Mouse (Mus musculus) brain, embryonic 14.5 days (tissue): ENCODE measurements around the gene Gm42715. TPM values are rescaled to one million over a fixed set of nuclear protein-coding genes. Genes with fewer than 3 reads are reported as not detected.

Experiments
- DNase-seq: peaks from one replicate; pipeline ENCODE4 v3.0.0-alpha.2; 2011; ENCODE audit warnings: low read depth
- CTCF ChIP-seq: fragments of 200-500 bp; IDR thresholded peaks from 2 replicates; pipeline ENCODE4 v1.5.1; 2012; ENCODE audit warnings: inconsistent platforms, mild to moderate bottlenecking, moderate library complexity, borderline replicate concordance; ENCODE audit not compliant: insufficient read depth, insufficient read length; ENCODE audit errors: extremely low read depth
- POLR2A ChIP-seq: fragments of 200-500 bp; IDR thresholded peaks from 2 replicates; pipeline ENCODE4 v1.6.1; 2012; ENCODE audit warnings: mild to moderate bottlenecking, inconsistent platforms, borderline replicate concordance; ENCODE audit not compliant: poor library complexity, insufficient read depth, insufficient read length, severe bottlenecking; ENCODE audit errors: extremely low read depth
- polyA plus RNA-seq: library from polyadenylated mRNA; depleted of rRNA; stranded (reverse); fragments of >200 nt; gene quantifications from 2 replicates; pipeline ENCODE4 v1.2.3, GENCODE M21; 2012; rRNA removed

Gene Gm42715
- polyA plus RNA-seq, 1 experiment, result 19.2 TPM

DNA sequence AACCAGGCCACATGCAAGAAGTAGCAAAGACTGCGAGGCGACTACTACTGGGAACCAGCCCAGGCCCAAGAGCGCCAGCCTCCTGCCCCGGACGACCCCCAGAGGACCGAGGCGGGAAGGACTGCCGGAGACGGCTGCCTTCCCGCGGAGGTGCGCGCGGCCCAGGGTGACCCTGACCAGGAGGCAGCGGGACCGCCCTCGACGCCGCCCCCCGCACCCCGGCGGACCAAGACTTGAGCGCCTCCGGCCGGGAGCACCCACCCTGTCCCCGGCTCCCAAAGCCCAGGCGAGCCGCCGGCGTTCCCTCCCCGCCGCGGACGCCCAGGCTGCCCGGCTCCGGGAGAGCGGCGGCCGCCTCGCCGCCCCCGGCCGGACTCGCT lies 95.1 kb downstream of the Gm42715 start:
- DNase-seq, result peak; percentile 32
- TF ChIP-seq CTCF, result no peak
- TF ChIP-seq POLR2A, result no peak

GRCm38 (mm10) chr7:127614891-127615843 lies 95.8 kb downstream of the Gm42715 start, which contains the start of gene Zfp629:
TSS of gene Zfp629 (minus strand) at chr7:127615797.
- peak; percentile 95 for DNase-seq

DNA sequence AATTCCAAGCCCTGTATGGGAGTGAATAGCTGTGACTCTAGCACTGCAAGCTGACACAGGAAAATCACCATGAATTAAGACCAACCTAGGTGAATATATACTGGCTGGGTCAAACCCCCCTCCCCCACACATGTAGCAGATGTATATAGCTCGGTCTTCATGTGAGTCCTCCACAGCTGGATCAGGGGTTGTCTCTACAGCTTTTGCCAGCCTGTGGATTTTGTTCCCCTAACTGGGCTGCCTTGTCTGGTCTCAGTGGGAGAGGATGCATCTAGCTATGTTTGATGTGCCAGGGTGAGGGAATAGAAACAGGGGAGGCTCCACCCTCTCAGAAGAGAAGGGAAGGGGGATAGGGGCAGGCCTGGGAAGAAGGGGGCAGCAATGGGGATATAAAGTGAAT lies 97.0 kb downstream of the Gm42715 start:
- DNase-seq, result no peak
- TF ChIP-seq CTCF (no peak), POLR2A (no peak)

More at GRCm38 (mm10) chr7:127614891-127615843, 95.8 kb downstream of the Gm42715 start, which contains the start of gene Zfp629:
- TF ChIP-seq CTCF (no peak), POLR2A (no peak)

Other genes starting within 250 kb of the Gm42715 start
- gene Sephs2, start 245.5 kb upstream of the Gm42715 start, polyA plus RNA-seq, result 21.5 and 28.6 TPM in 2 replicates
- gene Itgal, start 223.3 kb upstream of the Gm42715 start, polyA plus RNA-seq, result 0.47 and 0.49 TPM in 2 replicates
- gene Zfp768, start 174.0 kb upstream of the Gm42715 start, polyA plus RNA-seq, result 44.6 and 50.5 TPM in 2 replicates
- gene Zfp747, start 143.5 kb upstream of the Gm42715 start, polyA plus RNA-seq, result 7.6 and 7.8 TPM in 2 replicates
- gene 9130019O22Rik, start 132.4 kb upstream of the Gm42715 start, polyA plus RNA-seq, result 4.5 and 4.9 TPM in 2 replicates
- gene E430018J23Rik, start 126.0 kb upstream of the Gm42715 start, polyA plus RNA-seq, result 8.9 and 11.0 TPM in 2 replicates
- 4.4 and 5.5 TPM in 2 replicates for gene Zfp764, start 112.8 kb upstream of the Gm42715 start, polyA plus RNA-seq
- 21.0 and 28.2 TPM in 2 replicates for gene Zfp688, start 97.5 kb upstream of the Gm42715 start, polyA plus RNA-seq
- gene Zfp689, start 70.4 kb upstream of the Gm42715 start, polyA plus RNA-seq, result 14.0 and 14.5 TPM in 2 replicates
- gene Prr14, start 60.0 kb upstream of the Gm42715 start, polyA plus RNA-seq, result 73.5 and 104 TPM in 2 replicates
- gene Fbrs, start 40.4 kb upstream of the Gm42715 start, polyA plus RNA-seq, result 20.6 and 47.0 TPM in 2 replicates
- gene Srcap, start 7.6 kb upstream of the Gm42715 start, polyA plus RNA-seq, result 18.6 and 44.1 TPM in 2 replicates
- gene Tmem265, start 41.8 kb downstream of the Gm42715 start, polyA plus RNA-seq, result 2.0 and 3.2 TPM in 2 replicates
- 108 and 126 TPM in 2 replicates for gene Phkg2, start 53.8 kb downstream of the Gm42715 start, polyA plus RNA-seq
- 11.9 and 16.0 TPM in 2 replicates for gene Ccdc189, start 69.0 kb downstream of the Gm42715 start, polyA plus RNA-seq
- 50.4 and 56.0 TPM in 2 replicates for gene Rnf40, start 69.2 kb downstream of the Gm42715 start, polyA plus RNA-seq
- gene Zfp629, start 96.2 kb downstream of the Gm42715 start, polyA plus RNA-seq, result 38.7 and 44.4 TPM in 2 replicates
- 51.0 and 78.6 TPM in 2 replicates for gene Bcl7c, start 189.3 kb downstream of the Gm42715 start, polyA plus RNA-seq
- gene Ctf1, start 193.2 kb downstream of the Gm42715 start, polyA plus RNA-seq, result 8.0 and 12.2 TPM in 2 replicates
- gene Ctf2, start 212.6 kb downstream of the Gm42715 start, polyA plus RNA-seq, result not detected in 2 replicates
- 138 and 171 TPM in 2 replicates for gene Fbxl19, start 225.0 kb downstream of the Gm42715 start, polyA plus RNA-seq